Comparison of ENCODE assay signal across 16 mouse cellular contexts in genomic region chr2:35533646-35534045, GRCm38 (mm10). TPM values are rescaled to one million over a fixed set of nuclear protein-coding genes. Genes with fewer than 3 reads are reported as not detected.
A peak's percentile ranks its signal among the peaks of the same experiment; 100 is the strongest.
DNase-seq lines count a peak whose midpoint lies in the region; ATAC-seq and TF ChIP-seq lines count a peak whose summit lies in the region.
"Had no signal": no experiment of that assay in that cellular context is flagged by ENCODE, and none has a peak within 500 bp of the region (broad histone marks: within the 10 kb centered on the region; RNA-seq: fewer than 3 reads in every experiment).

No protein-coding gene starts in this region.

- no peak for DNase-seq in heart, adult 9 months (ENCODE audit: low spot score in 2 of 2)
- no peak for DNase-seq in lung, adult 2 months
- peak; percentile 83 for DNase-seq in NIH3T3 (ENCODE audit: low read depth)
- DNase-seq in frontal cortex, postnatal 10 days (ENCODE audit: low spot score in 2 of 2): no peak
- DNase-seq: adrenal gland, postnatal 25 days; kidney, postnatal 25 days; spleen, adult 18-20 months; thymus, postnatal 4 days had no signal

- no peak overlapping the region for H3K4me2 ChIP-seq in heart, embryonic 14.5 days (ENCODE audit: low read length)
- no peak overlapping the region for H3K4me2 ChIP-seq in lung, embryonic 16.5 days (ENCODE audit: low read depth, low read length)
- H3K4me2 ChIP-seq: embryonic facial prominence, embryonic 15.5 days; limb, embryonic 12.5 days; liver, embryonic 15.5 days; neural tube, embryonic 12.5 days had no signal

- H3K4me1 ChIP-seq in heart, embryonic 14.5 days (ENCODE audit: control insufficient read depth in 2 of 2, insufficient read depth in 2 of 2, low read length in 2 of 2): peaks cover 2 to 3% of the 10 kb centered on the region in 2 experiments; a peak in 3 of 4 replicates
- H3K4me1 ChIP-seq in lung, embryonic 16.5 days (replicated peaks; ENCODE audit: control insufficient read depth, insufficient read depth, low read length): no peaks in the 10 kb centered on the region
- H3K4me1 ChIP-seq in lung, adult 2 months (ENCODE audit: control insufficient read depth, insufficient read depth, low read length): no peaks in the 10 kb centered on the region
- H3K4me1 ChIP-seq: limb, embryonic 12.5 days; liver, embryonic 15.5 days; neural tube, embryonic 12.5 days had no signal

- no peaks in the 10 kb centered on the region for H3K79me2 ChIP-seq in C2C12 (ENCODE audit: control insufficient read depth, insufficient read depth)

- H3K9me3 ChIP-seq in heart, embryonic 14.5 days (ENCODE audit: control insufficient read depth, low read length): no peaks in the 10 kb centered on the region
- no peaks in the 10 kb centered on the region for H3K9me3 ChIP-seq in lung, embryonic 16.5 days (ENCODE audit: control insufficient read depth, low read length)
- H3K9me3 ChIP-seq: embryonic facial prominence, embryonic 15.5 days; limb, embryonic 12.5 days; liver, embryonic 15.5 days; neural tube, embryonic 12.5 days had no signal

- no peaks in the 10 kb centered on the region for H3K36me3 ChIP-seq in heart, embryonic 14.5 days (ENCODE audit: control insufficient read depth, insufficient read depth, low read length)
- no peaks in the 10 kb centered on the region for H3K36me3 ChIP-seq in lung, embryonic 16.5 days (ENCODE audit: control insufficient read depth, insufficient read depth, low read length)
- H3K36me3 ChIP-seq in C2C12 (ENCODE audit: control insufficient read depth, insufficient read depth): no peaks in the 10 kb centered on the region
- H3K36me3 ChIP-seq: embryonic facial prominence, embryonic 15.5 days; limb, embryonic 12.5 days; liver, embryonic 15.5 days; neural tube, embryonic 12.5 days had no signal

- no peak overlapping the region for H3K9ac ChIP-seq in heart, embryonic 14.5 days (ENCODE audit: low read length)
- no peak overlapping the region for H3K9ac ChIP-seq in lung, embryonic 16.5 days (ENCODE audit: low read length)
- H3K9ac ChIP-seq: embryonic facial prominence, embryonic 15.5 days; limb, embryonic 12.5 days; liver, embryonic 15.5 days; neural tube, embryonic 12.5 days had no signal

- TF ChIP-seq CTCF in lung, adult 2 months (IDR thresholded peaks at IDR 0.05; ENCODE audit: insufficient read depth, low read length): no peak
- no peak for TF ChIP-seq CTCF in C2C12 (IDR thresholded peaks at IDR 0.05; ENCODE audit: control insufficient read depth, insufficient read depth, insufficient read length)

- WGBS in heart, embryonic 14.5 days: 56% methylated on average over 9 of the region's 9 CpGs
- 57% methylated on average over 9 of the region's 9 CpGs for WGBS in lung, embryonic 16.5 days
- 65% methylated on average over 9 of the region's 9 CpGs for WGBS in lung, adult 2 months

- H3K4me3 ChIP-seq in heart, embryonic 14.5 days (ENCODE audit: control insufficient read depth in 1 of 2, insufficient read depth in 1 of 2, low read depth in 1 of 2, low read length in 2 of 2): no peak overlapping the region
- H3K4me3 ChIP-seq in lung, embryonic 16.5 days (ENCODE audit: low read length): no peak overlapping the region
- no peak overlapping the region for H3K4me3 ChIP-seq in lung, adult 2 months (replicated peaks; ENCODE audit: extremely low read depth, low read depth, low read length)
- no peak overlapping the region for H3K4me3 ChIP-seq in C2C12 (ENCODE audit: insufficient read depth, poor library complexity, severe bottlenecking)
- H3K4me3 ChIP-seq: embryonic facial prominence, embryonic 15.5 days; limb, embryonic 12.5 days; liver, embryonic 15.5 days; neural tube, embryonic 12.5 days had no signal

- peak; percentile 28; the same call in 1 of the 2 replicates for ATAC-seq in heart, embryonic 14.5 days (ENCODE audit: insufficient number of reproducible peaks, insufficient read depth, low FRiP score, low read depth)
- ATAC-seq in lung, embryonic 16.5 days (ENCODE audit: low read depth): 0 out of 2 replicates have a peak, but pooled peaks have one; percentile 36
- ATAC-seq: intestine, embryonic 16.5 days had no signal

- H3K27ac ChIP-seq in heart, embryonic 14.5 days (replicated peaks in 1 of 2; ENCODE audit: control insufficient read depth in 1 of 2, insufficient read depth in 1 of 2, low read depth in 2 of 2, low read length in 2 of 2): no peak overlapping the region
- no peak overlapping the region for H3K27ac ChIP-seq in lung, embryonic 16.5 days (ENCODE audit: low read length)
- H3K27ac ChIP-seq: embryonic facial prominence, embryonic 15.5 days; limb, embryonic 12.5 days; liver, embryonic 15.5 days; neural tube, embryonic 12.5 days had no signal

- H3ac ChIP-seq in C2C12 (ENCODE audit: control insufficient read depth, insufficient read length, low read depth): no peak overlapping the region

- no peaks in the 10 kb centered on the region for H3K79me3 ChIP-seq in C2C12 (ENCODE audit: low read depth)

- H3K27me3 ChIP-seq in heart, embryonic 14.5 days (ENCODE audit: control insufficient read depth, insufficient read depth, low read length): no peaks in the 10 kb centered on the region
- H3K27me3 ChIP-seq in lung, embryonic 16.5 days (ENCODE audit: control insufficient read depth, insufficient read depth, low read depth, low read length): no peaks in the 10 kb centered on the region
- no peaks in the 10 kb centered on the region for H3K27me3 ChIP-seq in C2C12 (ENCODE audit: control insufficient read depth, insufficient read depth, insufficient read length)
- H3K27me3 ChIP-seq: embryonic facial prominence, embryonic 15.5 days; limb, embryonic 12.5 days; liver, embryonic 15.5 days; neural tube, embryonic 12.5 days had no signal

- no peak for TF ChIP-seq POLR2A in lung, adult 2 months (IDR thresholded peaks at IDR 0.05; ENCODE audit: borderline replicate concordance, extremely low read depth, low read depth, low read length)

TF ChIP-seq in C2C12, 6 proteins besides CTCF, POLR2A, EP300 and RAD21:
- peak; percentile 6 for TF ChIP-seq FOSL1 (IDR thresholded peaks at IDR 0.05; ENCODE audit: insufficient read depth, low read length, poor library complexity, severe bottlenecking)
- TF ChIP-seq MAX (IDR thresholded peaks at IDR 0.05): no peak
- TF ChIP-seq USF1 (IDR thresholded peaks at IDR 0.05; ENCODE audit: low read depth): no peak
- TF ChIP-seq MYOG (IDR thresholded peaks at IDR 0.05; ENCODE audit: control insufficient read depth, extremely low read depth, insufficient read length): no peak
- no peak for TF ChIP-seq CEBPB (IDR thresholded peaks at IDR 0.05; ENCODE audit: low read depth)
- no peak for TF ChIP-seq MYOD1 (IDR thresholded peaks at IDR 0.05; ENCODE audit: control insufficient read depth, insufficient read length, low read depth)

RNA-seq across cellular contexts. Expression of gene Dab2ip, which starts 24.4 kb away (rescaled TPM):
- polyA plus RNA-seq in heart, embryonic 14.5 days (2014; fragmentation: Nextera tagmentation; extraction: Ambion mirVana): 46.6 and 49.8 TPM in 2 replicates
- 30.9 and 34.2 TPM in 2 replicates for polyA plus RNA-seq in lung, embryonic 16.5 days (2015; fragmentation: Nextera tagmentation; extraction: Ambion mirVana)
- 113 and 132 TPM in 2 replicates for polyA plus RNA-seq in lung, adult 2 months (2012; rRNA removed)
- 27.9 TPM for polyA plus RNA-seq in C2C12 (2012; fragmentation: generic; extraction: Trizol)
